Mouse (Mus musculus): ENCODE data around the gene Zdhhc6.

GRCm38 (mm10) chr19:55305024-55305423, 10.8 kb downstream of the Zdhhc6 start:
- no peak for TF ChIP-seq POLR2A (IDR thresholded peaks at IDR 0.05; ENCODE audit: borderline replicate concordance, extremely low read depth, insufficient read depth, insufficient read length, poor library complexity, severe bottlenecking)
- no peak for TF ChIP-seq CTCF (IDR thresholded peaks at IDR 0.05; ENCODE audit: borderline replicate concordance, extremely low read depth, insufficient read depth, insufficient read length)
